13 mouse cellular contexts compared by ENCODE assay signal in genomic region chr2:156781836-156782480, GRCm38 (mm10). TPM values are rescaled to one million over a fixed set of nuclear protein-coding genes. Genes with fewer than 3 reads are reported as not detected.
DNase-seq lines count a peak whose midpoint lies in the region; ATAC-seq and TF ChIP-seq lines count a peak whose summit lies in the region.
"Had no signal": no experiment of that assay in that cellular context is flagged by ENCODE, and none has a peak within 500 bp of the region (broad histone marks: within the 10 kb centered on the region; RNA-seq: fewer than 3 reads in every experiment).

No protein-coding gene starts in this region.

- TF ChIP-seq POLR2A in embryonic fibroblast, embryonic 13.5 days (IDR thresholded peaks at IDR 0.05; ENCODE audit: low read depth, low read length), result peak; percentile 53; the same call in 1 of the 2 replicates

- peak overlapping the region; percentile 13; the same call in 1 of the 2 replicates for H3K27ac ChIP-seq in midbrain, embryonic 10.5 days (replicated peaks)
- H3K27ac ChIP-seq in midbrain, embryonic 14.5 days (replicated peaks; ENCODE audit: low read depth, low read length), result no peak overlapping the region
- H3K27ac ChIP-seq in embryonic fibroblast, embryonic 13.5 days (ENCODE audit: insufficient read depth, low read length), result no peak overlapping the region
- H3K27ac ChIP-seq in stomach, embryonic 16.5 days (ENCODE audit: low read length), result no peak overlapping the region
- H3K27ac ChIP-seq: hindbrain, embryonic 12.5 days; lung, embryonic 15.5 days had no signal

- no peak overlapping the region for H3K9ac ChIP-seq in midbrain, embryonic 14.5 days (replicated peaks; ENCODE audit: low read length)
- no peak overlapping the region for H3K9ac ChIP-seq in stomach, embryonic 16.5 days (ENCODE audit: low read length)
- H3K9ac ChIP-seq: hindbrain, embryonic 12.5 days; lung, embryonic 15.5 days had no signal

- peaks cover 7% of the 10 kb centered on the region for H3K9me3 ChIP-seq in erythroblast, embryonic 14.5 days (ENCODE audit: control insufficient read depth, low read length)
- no peaks in the 10 kb centered on the region; the same call in 1 of the 2 replicates for H3K9me3 ChIP-seq in midbrain, embryonic 10.5 days (replicated peaks)
- no peaks in the 10 kb centered on the region; the same call in 1 of the 2 replicates for H3K9me3 ChIP-seq in midbrain, embryonic 14.5 days (ENCODE audit: control insufficient read depth, low read length)
- no peaks in the 10 kb centered on the region for H3K9me3 ChIP-seq in stomach, embryonic 16.5 days (replicated peaks; ENCODE audit: control insufficient read depth, low read length)
- H3K9me3 ChIP-seq: lung, embryonic 15.5 days had no signal

- H3K4me3 ChIP-seq in erythroblast, embryonic 14.5 days (replicated peaks), result peak overlapping the region; percentile 2
- H3K4me3 ChIP-seq in midbrain, embryonic 10.5 days, result no peak overlapping the region
- H3K4me3 ChIP-seq in midbrain, embryonic 14.5 days (replicated peaks; ENCODE audit: low read depth, low read length), result no peak overlapping the region
- H3K4me3 ChIP-seq in embryonic fibroblast, embryonic 13.5 days (ENCODE audit: insufficient read depth, low read length), result no peak overlapping the region
- H3K4me3 ChIP-seq in stomach, embryonic 16.5 days (replicated peaks; ENCODE audit: low read length), result no peak overlapping the region
- H3K4me3 ChIP-seq: hindbrain, embryonic 12.5 days; lung, embryonic 15.5 days had no signal

- H3K27me3 ChIP-seq in erythroblast, embryonic 14.5 days (ENCODE audit: control insufficient read depth), result peaks cover 2% of the 10 kb centered on the region; the same call in 1 of the 2 replicates
- H3K27me3 ChIP-seq in midbrain, embryonic 10.5 days (ENCODE audit: low read depth, poor library complexity, severe bottlenecking), result peaks cover 5% of the 10 kb centered on the region; the same call in 1 of the 2 replicates
- no peaks in the 10 kb centered on the region for H3K27me3 ChIP-seq in midbrain, embryonic 14.5 days (ENCODE audit: control insufficient read depth, insufficient read depth, low read length)
- H3K27me3 ChIP-seq in stomach, embryonic 16.5 days (ENCODE audit: control insufficient read depth, insufficient read depth, low read length), result no peaks in the 10 kb centered on the region
- H3K27me3 ChIP-seq: lung, embryonic 15.5 days had no signal

- no peak for DNase-seq in midbrain, embryonic 10.5 days (ENCODE audit: low spot score)
- DNase-seq in midbrain, embryonic 14.5 days, result no peak
- no peak for DNase-seq in frontal cortex, postnatal 14 days (ENCODE audit: low spot score in 2 of 2)
- DNase-seq in cerebellum, postnatal 4 days (ENCODE audit: low spot score in 2 of 2), result no peak
- DNase-seq: cerebellum, postnatal 10 days; kidney, adult 18-20 months had no signal

- no peak for ATAC-seq in erythroblast, adult 5-6 weeks (replicated peaks; ENCODE audit: low FRiP score, poor library complexity, severe bottlenecking)
- ATAC-seq in midbrain, embryonic 14.5 days (ENCODE audit: low FRiP score, low TSS enrichment), result no peak
- 0 out of 2 replicates have a peak, but pooled peaks have one; percentile 5 for ATAC-seq in stomach, embryonic 16.5 days (ENCODE audit: insufficient read depth, low FRiP score)

- H3K4me2 ChIP-seq in midbrain, embryonic 14.5 days (ENCODE audit: low read length), result no peak overlapping the region
- H3K4me2 ChIP-seq in stomach, embryonic 16.5 days (ENCODE audit: low read depth, low read length), result no peak overlapping the region
- H3K4me2 ChIP-seq: hindbrain, embryonic 12.5 days; lung, embryonic 15.5 days had no signal

- H3K36me3 ChIP-seq in erythroblast, embryonic 14.5 days (ENCODE audit: control insufficient read depth), result peaks cover 4% of the 10 kb centered on the region
- no peaks in the 10 kb centered on the region for H3K36me3 ChIP-seq in midbrain, embryonic 10.5 days
- no peaks in the 10 kb centered on the region for H3K36me3 ChIP-seq in midbrain, embryonic 14.5 days (ENCODE audit: control insufficient read depth, insufficient read depth, low read length)
- H3K36me3 ChIP-seq in stomach, embryonic 16.5 days (ENCODE audit: control insufficient read depth, insufficient read depth, low read length), result no peaks in the 10 kb centered on the region
- H3K36me3 ChIP-seq: hindbrain, embryonic 12.5 days; lung, embryonic 15.5 days had no signal

- 74% methylated on average over 4 of the region's 4 CpGs for WGBS in midbrain, embryonic 10.5 days
- 65% methylated on average over 4 of the region's 4 CpGs for WGBS in midbrain, embryonic 14.5 days
- WGBS in stomach, embryonic 16.5 days, result 68% methylated on average over 4 of the region's 4 CpGs

- peaks cover 76% of the 10 kb centered on the region for H3K4me1 ChIP-seq in erythroblast, embryonic 14.5 days (ENCODE audit: control insufficient read depth)
- H3K4me1 ChIP-seq in midbrain, embryonic 10.5 days, result peaks cover 23% of the 10 kb centered on the region
- no peaks in the 10 kb centered on the region for H3K4me1 ChIP-seq in midbrain, embryonic 14.5 days (ENCODE audit: control insufficient read depth, insufficient read depth, low read length)
- H3K4me1 ChIP-seq in embryonic fibroblast, embryonic 13.5 days (ENCODE audit: control insufficient read depth, insufficient read depth, low read length), result no peaks in the 10 kb centered on the region
- peaks cover 23% of the 10 kb centered on the region for H3K4me1 ChIP-seq in stomach, embryonic 16.5 days (ENCODE audit: control insufficient read depth, insufficient read depth, low read length)

- TF ChIP-seq CTCF in embryonic fibroblast, embryonic 13.5 days (IDR thresholded peaks at IDR 0.05; ENCODE audit: borderline replicate concordance, insufficient read depth, low read length), result no peak

RNA-seq across cellular contexts. Expression of gene Myl9, which starts 6.7 kb away (rescaled TPM):
- 0.10 and 0.13 TPM in 2 replicates for polyA plus RNA-seq in erythroblast, embryonic 14.5 days (2012)
- 1.3 and 4.4 TPM in 2 replicates for total RNA-seq in erythroblast, adult 5-6 weeks (2015; ENCODE audit: low replicate concordance)
- 0.60 and 2.5 TPM in 2 replicates for total RNA-seq in erythroblast, adult 5-6 weeks (2017; ENCODE audit: low replicate concordance)
- 83.4 and 120 TPM in 2 replicates for polyA plus RNA-seq in midbrain, embryonic 10.5 days (2016; fragmentation: Nextera tagmentation; extraction: Ambion mirVana)
- 22.5 and 33.0 TPM in 2 replicates for polyA plus RNA-seq in midbrain, embryonic 14.5 days (2014; fragmentation: Nextera tagmentation; extraction: Ambion mirVana)
- 830 and 1,112 TPM in 2 replicates for polyA plus RNA-seq in embryonic fibroblast, embryonic 13.5 days (2011; ENCODE audit: insufficient read length, low read depth, missing spikeins)
- 1,649 and 1,814 TPM in 2 replicates for polyA plus RNA-seq in stomach, embryonic 16.5 days (2015; fragmentation: Nextera tagmentation; extraction: Ambion mirVana)
- total RNA-seq: granulocyte monocyte progenitor cell, adult 5-6 weeks had no signal

RNA-seq across cellular contexts. Expression of gene Tgif2, which starts 57.8 kb away (rescaled TPM):
- polyA plus RNA-seq in erythroblast, embryonic 14.5 days (2012), result 0.04 and 0.09 TPM in 2 replicates
- total RNA-seq in erythroblast, adult 5-6 weeks (2015; ENCODE audit: low replicate concordance), result 0.77 and 2.3 TPM in 2 replicates
- 2.8 and 2.9 TPM in 2 replicates for total RNA-seq in erythroblast, adult 5-6 weeks (2017; ENCODE audit: low replicate concordance)
- 98.4 and 101 TPM in 2 replicates for polyA plus RNA-seq in midbrain, embryonic 10.5 days (2016; fragmentation: Nextera tagmentation; extraction: Ambion mirVana)
- polyA plus RNA-seq in midbrain, embryonic 14.5 days (2014; fragmentation: Nextera tagmentation; extraction: Ambion mirVana), result 19.3 and 25.8 TPM in 2 replicates
- polyA plus RNA-seq in embryonic fibroblast, embryonic 13.5 days (2011; ENCODE audit: insufficient read length, low read depth, missing spikeins), result 12.4 and 17.0 TPM in 2 replicates
- polyA plus RNA-seq in stomach, embryonic 16.5 days (2015; fragmentation: Nextera tagmentation; extraction: Ambion mirVana), result 33.7 and 36.5 TPM in 2 replicates

Comparison
In these comparisons a context has a peak if more than half of its experiments do, and no peak if none do; other contexts are left out.
1. RNA of gene Myl9, which starts 6.7 kb away (polyA plus RNA-seq): 1,649 to 1,814 TPM in stomach, embryonic 16.5 days, 830 to 1,112 TPM in embryonic fibroblast, embryonic 13.5 days, 83.4 to 120 TPM in midbrain, embryonic 10.5 days and 22.5 to 33.0 TPM in midbrain, embryonic 14.5 days; 0.10 to 0.13 TPM in erythroblast, embryonic 14.5 days; every median in the first group is over 10 times any median in the second.
2. RNA of gene Tgif2, which starts 57.8 kb away (polyA plus RNA-seq): 98.4 to 101 TPM in midbrain, embryonic 10.5 days, 33.7 to 36.5 TPM in stomach, embryonic 16.5 days, 19.3 to 25.8 TPM in midbrain, embryonic 14.5 days and 12.4 to 17.0 TPM in embryonic fibroblast, embryonic 13.5 days; 0.04 to 0.09 TPM in erythroblast, embryonic 14.5 days; every median in the first group is over 10 times any median in the second.